Mouse (Mus musculus): Measurements from ENCODE around the gene Sept11. TPM values are rescaled to one million over a fixed set of nuclear protein-coding genes. Genes with fewer than 3 reads are reported as not detected.

The Sept11 gene
- total RNA-seq, 1 experiment, result 124 TPM

DNA sequence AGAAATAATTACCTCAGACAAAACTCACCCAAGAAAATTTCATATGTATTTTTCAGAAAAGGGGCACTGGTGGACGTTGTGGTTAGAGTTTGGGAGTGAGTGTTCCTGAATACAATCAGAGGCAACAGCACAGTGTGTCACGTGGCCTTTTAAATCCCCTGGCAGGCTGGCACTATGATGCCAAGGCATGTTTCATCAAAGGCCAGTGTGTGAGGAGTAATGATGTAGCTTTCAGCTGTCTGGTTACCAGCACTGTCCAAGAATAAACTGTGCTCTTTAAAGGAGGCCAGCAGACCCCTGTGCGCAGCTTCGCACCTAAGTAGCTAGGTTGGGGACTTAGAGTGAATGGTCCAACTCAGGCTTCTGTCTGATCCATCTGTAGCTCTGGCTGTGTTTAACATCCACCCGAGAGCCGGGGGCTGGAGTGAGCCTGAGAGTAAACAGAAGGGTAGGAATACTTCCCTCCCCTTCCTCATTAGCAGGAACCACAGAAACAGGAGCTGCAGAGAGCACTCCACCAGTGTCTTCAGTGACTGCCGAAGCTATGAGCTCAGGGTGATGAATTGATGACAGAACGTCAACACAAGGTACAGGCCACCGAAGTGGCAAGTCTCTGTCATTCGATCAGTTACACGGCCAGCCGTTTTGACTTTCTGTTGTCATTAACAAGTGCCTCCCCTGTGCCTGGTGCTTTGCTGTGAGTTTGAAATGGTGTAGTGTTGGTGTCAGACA lies 50.3 kb downstream of the Sept11 start:
- Histone ChIP-seq H3K4me3 (ENCODE audit: insufficient read depth in 1 of 2, low read depth in 1 of 2, low read length in 2 of 2, poor library complexity in 1 of 2, severe bottlenecking in 1 of 2) (no peak overlapping the region), H3K4me1 (ENCODE audit: control insufficient read depth in 2 of 2, insufficient read depth in 2 of 2, low read length in 2 of 2, poor library complexity in 1 of 2) (peaks cover 0 to 2% of the 10 kb centered on the region in 2 experiments; a peak in 1 of 4 replicates), H3K9me3 (ENCODE audit: control insufficient read depth, insufficient read depth, low read depth, low read length) (no peaks in the 10 kb centered on the region), H3K36me3 (ENCODE audit: control insufficient read depth, insufficient read depth, low read length, poor library complexity, severe bottlenecking) (peaks cover 39% of the 10 kb centered on the region), H3K9ac (ENCODE audit: insufficient read depth, low read depth, low read length, poor library complexity, severe bottlenecking) (no peak overlapping the region), H3K27ac (ENCODE audit: insufficient read depth, low read depth, low read length, poor library complexity, severe bottlenecking) (no peak overlapping the region)
- TF ChIP-seq CHD2 (IDR thresholded peaks at IDR 0.05; ENCODE audit: low read depth, low read length) (no peak), ZNF384 (IDR thresholded peaks at IDR 0.05; ENCODE audit: low read depth, low read length) (no peak), MAFK (IDR thresholded peaks at IDR 0.05; ENCODE audit: insufficient read depth, low read depth, low read length) (no peak), ZC3H11A (IDR thresholded peaks at IDR 0.05; ENCODE audit: borderline replicate concordance, low read depth, low read length) (no peak), HCFC1 (IDR thresholded peaks at IDR 0.05; ENCODE audit: borderline replicate concordance, insufficient read depth, low read length) (no peak)
- in situ Hi-C loops (cut with MboI; ENCODE audit: low sequenced_read_pairs in 2 of 2, unreplicated experiment in 2 of 2), result no loop called here
- DNase-seq (ENCODE audit: low read depth, low spot score), result no peak

DNA sequence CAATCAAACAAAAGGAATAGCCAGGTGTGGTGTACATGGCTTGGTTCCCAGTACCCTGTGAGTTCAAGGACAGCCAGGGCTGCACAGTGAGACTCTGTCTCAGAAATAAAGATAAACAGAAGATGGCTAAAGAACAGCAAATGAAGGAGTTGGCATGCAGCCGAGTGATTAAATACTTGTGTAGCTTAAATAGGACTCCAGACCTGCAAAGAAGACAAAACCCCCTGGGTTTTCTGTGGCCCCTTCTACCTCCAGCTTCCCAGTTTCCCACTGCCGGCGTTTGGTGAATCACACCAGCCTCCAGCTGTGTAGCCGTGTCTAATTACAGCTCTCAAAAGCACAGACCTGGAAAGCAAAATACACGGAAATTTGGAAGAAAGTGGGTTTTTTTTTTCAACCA lies 51.6 kb downstream of the Sept11 start:
- H3K9me3 ChIP-seq (ENCODE audit: control insufficient read depth, insufficient read depth, low read depth, low read length), result no peaks in the 10 kb centered on the region
- in situ Hi-C loops (cut with MboI; ENCODE audit: low sequenced_read_pairs in 2 of 2, unreplicated experiment in 2 of 2), result no loop called here
- peaks cover 37% of the 10 kb centered on the region for H3K36me3 ChIP-seq (ENCODE audit: control insufficient read depth, insufficient read depth, low read length, poor library complexity, severe bottlenecking)
- DNase-seq (ENCODE audit: low read depth, low spot score), result no peak
- peaks cover 0 to 2% of the 10 kb centered on the region in 2 experiments; a peak in 1 of 4 replicates for H3K4me1 ChIP-seq (ENCODE audit: control insufficient read depth in 2 of 2, insufficient read depth in 2 of 2, low read length in 2 of 2, poor library complexity in 1 of 2)
- no peak overlapping the region for H3K9ac ChIP-seq (ENCODE audit: insufficient read depth, low read depth, low read length, poor library complexity, severe bottlenecking)
- no peak for TF ChIP-seq ZNF384 (IDR thresholded peaks at IDR 0.05; ENCODE audit: low read depth, low read length)
- H3K27ac ChIP-seq (ENCODE audit: insufficient read depth, low read depth, low read length, poor library complexity, severe bottlenecking), result no peak overlapping the region
- H3K4me3 ChIP-seq (ENCODE audit: insufficient read depth in 1 of 2, low read depth in 1 of 2, low read length in 2 of 2, poor library complexity in 1 of 2, severe bottlenecking in 1 of 2), result no peak overlapping the region

DNA sequence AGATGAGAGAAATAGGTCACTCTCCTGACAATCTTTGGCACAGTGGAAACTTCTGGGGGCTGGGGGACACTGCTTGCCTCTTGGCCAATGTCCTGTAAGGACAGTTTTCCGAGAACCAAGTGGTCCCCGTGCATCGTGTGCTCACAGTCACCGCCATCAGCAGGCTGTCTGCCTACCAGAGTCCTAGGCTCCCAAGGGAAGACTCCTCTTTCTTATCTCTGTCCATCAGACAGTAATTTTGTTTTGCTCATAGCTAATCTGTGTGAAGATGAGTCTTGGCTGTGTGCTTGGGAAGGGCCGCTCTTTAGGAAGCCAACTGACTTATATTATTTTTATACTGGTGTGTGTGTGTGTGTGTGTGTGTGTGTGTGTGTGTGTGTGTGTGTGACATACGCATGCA lies 52.3 kb downstream of the Sept11 start:
- Histone ChIP-seq H3K9ac (ENCODE audit: insufficient read depth, low read depth, low read length, poor library complexity, severe bottlenecking) (no peak overlapping the region), H3K36me3 (ENCODE audit: control insufficient read depth, insufficient read depth, low read length, poor library complexity, severe bottlenecking) (peaks cover 42% of the 10 kb centered on the region), H3K4me1 (ENCODE audit: control insufficient read depth in 2 of 2, insufficient read depth in 2 of 2, low read length in 2 of 2, poor library complexity in 1 of 2) (peaks cover 0 to 2% of the 10 kb centered on the region in 2 experiments; a peak in 1 of 4 replicates), H3K27ac (ENCODE audit: insufficient read depth, low read depth, low read length, poor library complexity, severe bottlenecking) (no peak overlapping the region), H3K4me3 (ENCODE audit: insufficient read depth in 1 of 2, low read depth in 1 of 2, low read length in 2 of 2, poor library complexity in 1 of 2, severe bottlenecking in 1 of 2) (no peak overlapping the region), H3K9me3 (ENCODE audit: control insufficient read depth, insufficient read depth, low read depth, low read length) (no peaks in the 10 kb centered on the region)
- no peak for DNase-seq (ENCODE audit: low read depth, low spot score)
- TF ChIP-seq MAFK (IDR thresholded peaks at IDR 0.05; ENCODE audit: insufficient read depth, low read depth, low read length) (no peak), ZC3H11A (IDR thresholded peaks at IDR 0.05; ENCODE audit: borderline replicate concordance, low read depth, low read length) (no peak), ZNF384 (IDR thresholded peaks at IDR 0.05; ENCODE audit: low read depth, low read length) (no peak), CHD2 (IDR thresholded peaks at IDR 0.05; ENCODE audit: low read depth, low read length) (no peak), HCFC1 (IDR thresholded peaks at IDR 0.05; ENCODE audit: borderline replicate concordance, insufficient read depth, low read length) (no peak)
- in situ Hi-C loops (cut with MboI; ENCODE audit: low sequenced_read_pairs in 2 of 2, unreplicated experiment in 2 of 2), result no loop called here

GRCm38 (mm10) chr5:93149969-93150777 lies 56.9 kb downstream of the Sept11 start:
- no peak for DNase-seq (ENCODE audit: low read depth, low spot score)
- Histone ChIP-seq H3K4me3 (ENCODE audit: insufficient read depth in 1 of 2, low read depth in 1 of 2, low read length in 2 of 2, poor library complexity in 1 of 2, severe bottlenecking in 1 of 2) (no peak overlapping the region), H3K36me3 (ENCODE audit: control insufficient read depth, insufficient read depth, low read length, poor library complexity, severe bottlenecking) (peaks cover 30% of the 10 kb centered on the region), H3K4me1 (ENCODE audit: control insufficient read depth in 2 of 2, insufficient read depth in 2 of 2, low read length in 2 of 2, poor library complexity in 1 of 2) (peaks cover 0 to 2% of the 10 kb centered on the region in 2 experiments; a peak in 1 of 4 replicates), H3K9ac (ENCODE audit: insufficient read depth, low read depth, low read length, poor library complexity, severe bottlenecking) (no peak overlapping the region), H3K9me3 (ENCODE audit: control insufficient read depth, insufficient read depth, low read depth, low read length) (no peaks in the 10 kb centered on the region), H3K27ac (ENCODE audit: insufficient read depth, low read depth, low read length, poor library complexity, severe bottlenecking) (no peak overlapping the region)
- in situ Hi-C loops (cut with MboI; ENCODE audit: low sequenced_read_pairs in 2 of 2, unreplicated experiment in 2 of 2), result no loop called here
- no peak for TF ChIP-seq MAFK (IDR thresholded peaks at IDR 0.05; ENCODE audit: insufficient read depth, low read depth, low read length)
- TF ChIP-seq ZC3H11A (IDR thresholded peaks at IDR 0.05; ENCODE audit: borderline replicate concordance, low read depth, low read length), result no peak
- TF ChIP-seq HCFC1 (IDR thresholded peaks at IDR 0.05; ENCODE audit: borderline replicate concordance, insufficient read depth, low read length), result no peak
- TF ChIP-seq ZNF384 (IDR thresholded peaks at IDR 0.05; ENCODE audit: low read depth, low read length), result no peak

All from ES-E14 (cell line).